Mouse (Mus musculus): Measurements from ENCODE around the gene Sema7a.

DNA sequence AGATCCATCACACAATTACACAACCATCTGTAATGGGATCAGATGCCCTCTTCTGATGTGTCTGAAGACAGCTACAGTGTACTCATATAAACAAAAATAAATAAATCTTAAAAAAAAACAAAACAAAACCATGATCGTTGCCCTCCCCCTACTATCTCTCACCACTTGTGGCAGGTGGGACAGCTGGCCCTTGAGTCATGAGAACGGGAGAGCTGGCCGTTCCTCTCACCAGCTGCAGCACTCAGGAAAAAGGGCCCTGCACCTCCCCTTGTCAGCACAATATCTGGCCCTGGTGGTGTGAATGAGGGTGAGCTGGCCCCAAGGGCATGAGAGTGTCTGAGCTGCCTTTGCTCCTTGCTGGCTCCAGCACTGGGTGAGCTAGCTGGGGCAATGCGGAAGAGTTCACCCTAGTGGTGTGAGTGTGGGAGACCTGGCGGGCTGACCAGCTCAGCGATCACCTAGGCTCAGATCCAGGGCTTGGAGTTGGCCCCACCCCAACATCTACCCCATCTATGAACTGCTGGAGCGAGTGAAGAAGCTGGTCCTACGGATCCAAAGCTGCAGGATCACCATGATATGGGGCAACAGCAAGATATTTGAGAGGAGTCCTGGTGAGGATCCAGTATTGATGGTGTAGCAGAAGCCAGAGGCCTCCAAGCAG lies 36.2 kb upstream of the Sema7a start:
- TF ChIP-seq CTCF (IDR thresholded peaks at IDR 0.05; ENCODE audit: borderline replicate concordance, extremely low read depth, insufficient read depth, insufficient read length) (no peak), POLR2A (IDR thresholded peaks at IDR 0.05; ENCODE audit: borderline replicate concordance, extremely low read depth, insufficient read depth, insufficient read length, poor library complexity, severe bottlenecking) (no peak)

Measured in brain, embryonic 14.5 days (tissue).